Mouse (Mus musculus) left cerebral cortex, postnatal 25 days (tissue): ENCODE measurements at regions not wholly inside any gene's neighbourhood (a gene's known extent, or its start where the extent isn't known, plus 50 kb on each side); places are given as distances from the start of the nearest gene placed in this dataset.

Experiments
- DNase-seq, 2 experiments: peaks; one replicate each; pipeline ENCODE4 v3.0.0; 2022; ENCODE audit warnings: low spot score in 2 of 2, mixed read lengths in 1 of 2
- intact Hi-C: fragments of 180-260 bp; cut with DNase I; formaldehyde crosslinking; loops from one replicate; pipeline ENCODE4 v1.15.1; 2025

DNA sequence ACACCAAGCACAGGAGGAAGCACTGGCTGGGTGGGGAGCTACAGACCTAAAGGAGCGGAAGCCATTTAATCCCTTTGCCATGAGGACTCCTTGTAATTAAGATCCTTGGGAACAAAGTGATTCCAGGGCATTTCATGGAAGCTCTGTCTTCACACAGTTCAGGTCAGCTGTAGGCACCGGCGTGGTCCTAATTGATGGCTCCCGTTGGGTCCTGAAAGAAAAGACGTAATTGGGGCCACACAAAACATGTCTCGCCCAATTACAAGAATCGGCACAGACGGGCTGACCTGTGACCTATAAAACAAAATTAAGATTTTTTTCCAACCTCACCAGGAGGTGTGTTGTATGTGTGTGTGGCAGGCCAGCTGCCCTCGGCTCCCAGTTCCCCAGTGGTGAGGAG lies 232.3 kb upstream of the Dio3 start:
- no peak for DNase-seq
- intact Hi-C loops = loop anchor here (10.0 kb wide), 1 partner anchor 602 kb away; no protein-coding TSS in a partner anchor

DNA sequence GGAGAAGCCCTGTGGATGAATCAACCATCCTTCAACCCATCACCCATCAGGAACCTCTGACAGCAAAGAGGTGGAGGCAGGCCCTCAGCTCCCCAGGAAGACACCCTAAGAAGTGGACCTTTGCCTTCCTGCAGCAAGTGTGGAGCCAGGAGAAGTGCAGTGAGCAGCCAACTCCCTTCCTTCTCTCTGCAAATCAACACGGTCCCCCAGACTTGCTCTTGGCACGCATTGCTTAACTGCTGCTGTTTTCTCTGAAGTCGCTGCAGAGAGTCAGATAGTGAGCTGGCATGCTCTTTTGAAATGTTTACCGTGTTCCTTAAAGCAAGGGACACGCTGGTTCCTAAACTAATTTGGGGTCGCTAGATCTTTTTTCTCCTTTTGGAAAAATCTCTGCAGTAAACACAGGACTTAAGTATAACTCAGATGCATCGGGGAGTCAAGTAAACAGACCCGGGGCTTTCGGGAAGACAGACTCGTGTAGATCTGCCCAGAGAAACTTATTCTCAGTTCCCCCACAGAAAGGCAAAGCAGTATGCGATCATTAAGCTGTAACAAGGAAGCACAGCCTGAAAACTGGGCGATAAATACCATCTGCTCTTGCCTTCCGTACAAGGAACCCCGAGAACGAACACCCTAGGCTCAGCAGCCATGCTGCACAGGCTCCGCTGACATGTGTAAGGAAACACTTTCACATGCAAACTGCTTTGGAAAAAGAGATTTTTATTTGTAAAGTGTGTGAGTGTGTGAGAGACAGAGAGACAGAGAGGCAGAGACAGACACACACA lies 231.2 kb upstream of the Dio3 start:
- DNase-seq = peak; percentile 31 to 53

DNA sequence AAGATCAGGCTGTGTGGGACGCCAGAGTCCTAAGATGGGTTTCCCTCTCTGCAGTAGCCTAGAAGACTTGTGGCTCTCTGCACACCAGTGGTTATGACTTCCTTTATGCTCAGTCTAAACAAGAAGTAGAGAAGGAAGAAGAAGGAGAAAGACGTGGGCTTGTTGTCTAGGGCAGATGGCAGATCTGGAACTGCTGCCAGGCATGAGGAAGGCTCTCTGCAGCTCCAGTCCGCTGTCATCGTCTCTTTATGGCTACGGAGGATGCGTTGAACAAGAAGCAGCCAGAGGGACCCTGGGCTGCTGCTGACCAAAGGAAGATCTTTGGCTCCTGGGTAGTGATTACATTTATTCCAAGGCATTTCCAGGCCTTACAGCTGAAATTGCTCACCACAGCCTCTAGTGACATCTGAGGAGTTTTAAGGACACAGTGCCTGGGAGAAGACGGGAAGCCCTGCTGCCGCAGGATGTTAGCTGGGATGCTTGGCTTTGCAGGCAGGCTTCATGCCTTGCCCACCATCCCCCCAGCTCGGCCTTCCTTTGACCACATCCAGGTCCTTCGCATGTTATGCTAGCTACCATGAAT lies 229.6 kb upstream of the Dio3 start:
- intact Hi-C loops = loop anchor here (10.0 kb wide), 1 partner anchor 604 kb away; no protein-coding TSS in a partner anchor

More for the DNA sequence above, 231.2 kb upstream of the Dio3 start:
- intact Hi-C loops = loop anchor here (10.0 kb wide), 1 partner anchor 603 kb away; no protein-coding TSS in a partner anchor

DNA sequence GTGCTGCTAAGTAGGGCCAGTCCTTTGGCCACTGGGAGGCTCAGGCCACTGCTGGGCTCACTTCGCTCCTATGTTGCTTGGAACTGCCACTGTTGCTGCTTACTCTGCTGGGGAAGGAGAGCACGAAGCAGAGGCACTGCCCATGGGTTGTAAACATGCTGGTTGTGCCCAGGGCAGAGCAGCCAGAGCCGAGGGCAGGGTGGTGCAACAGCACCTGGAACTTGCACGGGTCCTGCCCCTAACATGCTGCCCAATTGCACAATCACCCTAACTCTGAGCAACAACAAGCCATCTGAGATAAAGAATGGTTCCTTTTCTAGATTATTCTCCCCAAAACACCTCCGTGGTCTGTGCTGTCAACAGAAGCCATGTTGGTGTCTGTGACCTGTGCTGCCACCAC lies 219.5 kb upstream of the Dio3 start:
- DNase-seq = no peak

More for the DNA sequence above, 229.6 kb upstream of the Dio3 start:
- DNase-seq = peak; percentile 42 to 80

DNA sequence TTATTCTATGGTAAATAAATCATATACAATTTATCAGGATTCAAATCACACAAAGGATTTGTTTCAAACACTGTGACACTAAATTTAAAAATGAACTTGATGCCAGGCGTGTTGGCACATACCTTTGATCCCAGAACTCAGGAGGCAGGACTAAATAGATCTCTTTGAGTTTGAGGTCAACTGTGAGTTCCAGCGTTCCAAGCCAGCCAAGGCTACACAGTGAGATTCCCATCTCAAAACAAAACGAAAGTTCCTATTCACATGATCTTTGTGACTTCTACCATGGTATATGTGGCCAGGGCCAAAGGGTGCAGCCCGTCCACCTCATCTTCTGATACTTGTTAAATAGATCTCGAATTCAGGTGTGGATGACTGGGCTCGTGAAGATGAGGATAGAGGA lies 216.9 kb upstream of the Dio3 start:
- no peak for DNase-seq
- intact Hi-C loops = no loop called here

More for the DNA sequence above, 219.5 kb upstream of the Dio3 start:
- intact Hi-C loops = no loop called here

DNA sequence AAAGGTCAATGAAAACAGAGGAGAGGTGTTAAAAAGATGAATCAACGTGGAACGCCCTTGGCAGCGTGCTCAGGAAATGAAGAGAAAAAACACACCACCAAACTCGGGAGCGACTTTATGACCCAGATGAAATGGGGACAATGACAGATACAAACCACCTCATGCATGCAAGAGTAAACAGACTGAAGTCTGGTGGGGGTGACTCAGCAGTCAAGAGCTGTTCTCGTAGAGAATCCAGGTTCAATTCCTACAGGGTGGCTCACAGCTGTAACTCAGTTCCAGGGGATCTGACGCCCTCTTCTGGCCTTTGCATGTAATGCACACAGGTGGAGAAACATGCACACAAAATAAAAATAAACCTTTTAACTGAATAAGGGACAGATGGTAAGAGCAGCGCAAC lies 215.9 kb upstream of the Dio3 start:
- intact Hi-C loops = no loop called here
- no peak for DNase-seq

DNA sequence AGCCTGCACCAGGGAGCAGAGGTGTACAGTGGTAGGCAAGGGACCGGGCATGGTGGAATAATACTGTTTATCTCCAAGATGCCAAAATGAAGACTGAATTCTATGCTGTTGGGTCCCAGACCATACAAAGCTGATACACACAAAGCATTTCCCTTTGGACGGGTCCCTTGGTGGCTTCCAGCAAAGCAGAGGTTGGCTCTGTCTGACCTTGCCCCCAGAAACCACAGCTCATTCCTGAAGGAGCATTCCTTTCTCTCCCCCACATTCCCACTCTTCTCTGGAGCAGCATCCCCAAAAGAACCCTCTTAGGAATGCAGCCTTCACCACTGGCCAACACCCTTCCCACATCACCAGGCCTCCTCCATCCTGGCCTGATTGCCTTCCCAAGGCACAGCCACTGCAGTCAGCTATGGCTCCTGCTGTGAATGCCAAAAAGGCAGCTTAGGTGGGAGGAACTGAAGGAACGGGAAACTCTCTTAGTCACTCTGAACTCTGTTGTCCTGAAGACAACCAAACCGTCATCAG lies 212.4 kb upstream of the Dio3 start:
- intact Hi-C loops = no loop called here
- no peak for DNase-seq

DNA sequence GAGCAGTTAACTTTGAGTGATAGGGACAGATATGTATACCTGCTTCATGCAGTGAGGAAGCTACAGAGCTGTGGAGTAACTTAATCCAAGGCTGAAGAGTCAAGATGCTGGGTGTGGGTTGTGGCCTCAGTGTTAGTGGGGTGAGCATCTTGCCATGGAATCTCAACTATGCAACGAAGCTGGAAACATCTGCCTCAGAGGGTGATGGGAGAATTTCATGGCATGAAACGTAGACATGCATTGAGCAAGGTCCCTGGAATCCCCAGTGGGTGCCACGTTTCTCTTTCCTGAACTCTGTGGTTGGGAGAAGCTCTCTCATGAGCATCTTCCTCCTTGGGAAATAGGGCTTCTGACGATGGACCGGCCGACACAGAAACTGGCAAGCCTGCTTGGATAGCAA lies 208.4 kb upstream of the Dio3 start:
- intact Hi-C loops = no loop called here
- no peak for DNase-seq

DNA sequence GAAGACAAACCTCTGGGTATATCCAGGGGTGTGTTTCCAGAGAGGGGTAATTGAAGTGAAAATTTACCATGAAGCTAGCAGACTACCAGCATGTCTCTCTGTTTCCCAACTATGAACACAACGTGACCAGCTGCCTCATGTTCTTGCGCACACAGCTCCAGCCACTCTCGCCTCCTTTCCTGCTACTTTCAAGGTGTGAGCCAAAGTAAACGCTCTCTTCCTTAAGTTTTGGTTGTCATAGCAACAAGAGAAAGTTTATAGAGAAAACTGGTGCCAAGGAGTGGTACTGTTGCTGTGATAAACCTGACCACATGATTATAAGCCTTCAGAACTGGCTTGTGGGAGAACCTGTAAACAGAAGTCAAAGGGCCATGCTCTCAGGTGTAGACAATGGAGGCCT lies 207.0 kb upstream of the Dio3 start:
- intact Hi-C loops = no loop called here
- DNase-seq = no peak

DNA sequence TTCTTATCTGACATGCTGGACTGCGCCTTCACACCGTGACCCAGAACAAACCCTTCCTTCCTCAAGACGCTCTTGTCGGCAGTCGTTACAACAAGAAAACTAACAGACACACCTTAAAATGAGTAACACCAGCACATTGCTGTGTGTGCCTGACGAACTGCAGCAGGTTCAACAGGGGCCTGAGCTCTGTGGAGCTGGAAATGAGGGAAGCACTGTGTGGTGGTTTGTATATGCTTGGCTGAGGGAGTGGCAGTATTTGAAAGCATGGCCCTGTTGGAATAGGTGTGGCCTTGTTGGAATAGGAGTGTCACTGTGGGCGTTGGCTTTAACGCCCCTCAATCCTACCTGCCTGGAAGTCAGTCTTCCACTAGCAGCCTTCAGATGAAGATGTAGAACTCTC lies 203.9 kb upstream of the Dio3 start:
- intact Hi-C loops = no loop called here
- no peak for DNase-seq

DNA sequence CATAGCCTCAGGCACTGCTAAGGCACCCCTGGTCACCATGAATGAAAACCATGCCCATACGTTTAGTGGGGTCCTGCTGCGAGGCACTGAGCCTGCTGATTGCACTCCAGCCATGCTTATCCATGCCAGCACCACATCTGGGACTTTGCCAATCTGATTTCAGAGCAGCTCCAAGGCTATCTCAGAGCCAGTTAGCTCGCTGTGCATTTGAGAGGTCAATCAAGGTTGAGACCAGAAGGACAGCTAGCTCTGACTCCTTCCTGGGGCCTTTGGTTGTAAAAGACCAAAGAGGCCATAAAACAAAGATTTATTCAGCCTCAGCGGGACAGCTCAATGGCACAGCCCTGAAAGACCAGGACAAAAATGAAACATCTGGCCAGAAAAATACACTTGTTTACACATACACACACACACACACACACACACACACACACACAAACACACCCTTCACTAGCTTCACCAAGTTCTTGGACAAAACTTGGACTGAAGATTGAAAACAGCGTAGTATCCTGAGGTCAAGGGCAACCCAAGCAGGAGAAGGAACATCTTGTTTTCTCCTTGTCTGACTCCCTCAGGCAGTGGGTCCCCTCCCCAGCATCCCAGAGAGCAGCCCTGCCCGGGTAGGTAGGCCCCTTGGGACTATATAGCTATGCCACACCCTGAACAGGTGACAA lies 201.5 kb upstream of the Dio3 start:
- intact Hi-C loops = no loop called here
- no peak for DNase-seq

DNA sequence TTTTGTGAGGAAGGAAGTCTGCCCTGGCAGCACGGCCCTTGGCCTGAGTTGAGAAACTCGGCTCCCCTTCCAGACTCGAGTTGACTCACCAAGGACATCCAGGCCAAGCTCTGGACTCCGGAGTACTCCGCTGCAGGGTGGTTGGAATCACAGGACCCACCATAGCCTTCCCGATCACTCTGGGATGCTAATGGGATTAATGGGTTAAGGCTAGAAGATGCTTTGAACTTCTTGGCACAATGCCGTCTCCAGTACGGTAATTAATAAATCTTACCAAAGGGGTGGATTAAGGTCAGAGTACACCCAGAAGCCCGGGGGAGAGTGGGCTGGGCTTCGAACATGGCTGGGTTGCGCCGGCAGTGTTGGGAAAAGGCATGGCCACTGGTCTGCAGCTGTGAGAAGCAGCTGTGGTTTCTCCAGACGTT lies 200.8 kb upstream of the Dio3 start:
- no peak for DNase-seq
- intact Hi-C loops = no loop called here

DNA sequence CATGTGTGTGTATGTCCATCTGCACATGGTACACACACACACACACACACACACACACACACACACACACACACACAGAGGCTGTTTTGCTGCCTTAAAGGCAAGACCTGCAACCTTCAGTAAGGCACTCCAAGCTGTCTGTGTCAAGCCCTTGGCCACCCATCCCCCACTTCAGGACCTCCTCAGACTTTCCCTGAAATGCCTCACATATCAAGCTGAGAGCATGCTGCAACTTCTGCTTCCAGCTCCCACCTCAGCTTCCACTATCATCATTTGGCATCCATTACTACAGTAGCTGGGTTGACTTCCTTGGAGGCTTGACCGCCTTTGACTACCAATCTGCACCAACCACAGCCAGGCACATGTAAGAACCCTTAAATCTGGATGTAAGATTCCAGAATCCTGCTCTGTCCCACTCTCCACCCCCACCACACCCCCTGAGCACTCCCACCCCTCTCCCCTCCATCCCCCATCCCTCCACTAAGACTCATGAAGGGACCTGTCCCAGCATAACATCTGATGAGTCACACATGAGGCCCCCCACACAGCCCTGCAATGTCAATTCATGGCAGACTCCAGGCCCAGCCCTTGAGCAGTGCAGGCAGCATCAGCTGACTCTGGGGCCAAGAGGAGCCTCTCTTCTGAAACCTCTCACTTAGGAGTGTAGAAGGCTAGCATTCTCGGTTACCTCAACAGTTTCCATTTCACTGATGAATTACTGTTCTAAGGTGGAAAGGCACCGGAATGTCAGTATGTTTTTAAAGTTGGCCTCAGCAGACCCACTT lies 196.8 kb upstream of the Dio3 start:
- DNase-seq = no peak
- intact Hi-C loops = no loop called here

DNA sequence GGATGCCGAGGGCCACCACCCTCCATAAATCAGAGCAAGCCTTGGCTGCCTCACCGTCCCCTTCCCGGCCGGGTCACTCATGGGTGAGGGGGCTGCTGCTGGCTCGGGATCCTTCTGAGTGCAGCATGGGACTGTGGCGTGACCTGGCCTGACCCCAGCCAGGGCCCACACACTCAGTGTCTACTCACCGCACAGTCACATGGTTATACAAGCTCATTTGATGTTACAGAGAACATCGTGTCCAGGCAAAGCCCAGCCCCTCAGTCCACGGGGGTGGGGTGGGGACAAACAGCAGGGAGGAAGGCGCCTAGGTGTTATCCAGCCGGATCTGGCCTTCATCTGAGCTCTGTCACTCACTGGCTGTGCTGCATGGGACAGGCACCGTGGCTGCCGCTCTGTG lies 195.9 kb upstream of the Dio3 start:
- DNase-seq = no peak
- intact Hi-C loops = no loop called here

DNA sequence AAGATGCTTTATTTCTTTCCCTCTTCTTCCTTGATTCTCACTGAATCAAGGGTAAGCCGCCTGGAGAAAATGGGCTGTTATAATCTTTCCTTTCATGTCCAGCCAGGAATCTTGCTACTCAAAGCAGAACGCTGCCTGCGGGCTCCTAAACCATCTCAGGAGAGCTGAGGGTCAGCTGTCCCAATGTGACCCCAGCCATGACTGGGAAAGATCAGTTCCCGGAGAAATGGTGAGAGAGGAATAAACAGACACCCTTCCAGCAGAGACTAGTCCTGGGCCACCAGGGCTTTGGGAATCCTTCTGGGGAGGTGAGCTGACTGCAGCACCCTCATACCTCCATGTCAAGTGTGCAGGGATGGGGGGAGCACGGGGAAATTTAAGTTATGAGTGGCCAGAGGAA lies 195.4 kb upstream of the Dio3 start:
- intact Hi-C loops = no loop called here
- DNase-seq = no peak

DNA sequence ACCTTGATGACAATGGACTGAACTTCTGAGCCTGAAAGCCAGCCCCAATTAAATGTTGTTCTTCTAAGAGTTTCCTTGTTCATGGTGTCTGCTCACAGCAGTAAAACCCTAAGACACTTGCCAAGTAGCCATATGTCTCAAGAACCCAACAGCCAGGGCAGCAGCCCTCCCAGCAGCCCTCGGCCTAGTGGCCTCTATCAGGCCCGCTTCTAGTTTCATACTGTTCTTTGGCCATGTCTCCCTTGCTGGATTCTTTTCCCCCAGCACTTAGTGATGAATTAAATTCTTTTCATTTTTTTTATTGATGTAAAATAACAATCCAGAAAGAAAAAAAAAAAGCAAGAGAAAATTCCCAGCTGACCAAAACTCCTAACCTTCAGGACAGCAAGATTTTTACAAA lies 191.9 kb upstream of the Dio3 start:
- intact Hi-C loops = no loop called here
- no peak for DNase-seq

DNA sequence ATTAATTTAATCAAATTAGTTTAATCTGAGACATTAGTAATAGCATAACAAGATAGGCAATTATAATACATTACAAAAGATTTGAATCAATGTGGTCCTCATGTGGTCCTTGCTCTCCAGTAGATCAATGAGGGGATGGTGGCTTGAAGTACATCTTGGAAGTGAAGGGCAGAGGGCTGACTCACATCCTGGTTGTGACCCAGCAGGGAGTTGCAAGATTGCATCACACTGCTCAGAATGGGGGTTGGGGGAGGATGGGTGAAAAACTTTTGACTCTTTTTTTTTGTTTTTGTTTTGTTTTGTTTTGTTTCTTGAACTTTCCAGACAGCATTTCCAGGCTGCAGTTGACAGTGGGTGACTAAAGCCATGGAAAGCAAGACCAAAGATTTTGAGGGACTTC lies 191.1 kb upstream of the Dio3 start:
- no peak for DNase-seq
- intact Hi-C loops = no loop called here

DNA sequence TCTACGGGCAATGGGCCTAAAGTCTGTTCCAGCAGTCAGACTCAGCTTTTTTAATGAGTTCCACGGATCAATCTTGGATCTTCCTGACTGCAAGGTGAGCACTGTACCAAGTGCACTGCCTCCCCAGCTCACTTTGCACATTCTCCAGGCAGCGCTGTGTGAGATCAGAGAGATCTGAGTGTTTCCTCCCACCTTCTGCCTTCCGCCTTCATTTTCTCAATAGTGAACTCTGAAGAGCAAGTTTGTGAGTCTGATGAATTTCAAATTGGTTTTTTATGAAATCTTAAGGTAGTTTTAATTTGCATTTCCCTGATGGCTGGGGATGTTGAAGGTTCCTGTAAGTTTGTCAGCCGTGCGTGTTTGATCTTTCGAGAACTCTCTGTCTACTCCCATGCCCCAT lies 176.7 kb upstream of the Dio3 start:
- peak in 1 of 2 experiments; percentile 13 for DNase-seq
- intact Hi-C loops = no loop called here

DNA sequence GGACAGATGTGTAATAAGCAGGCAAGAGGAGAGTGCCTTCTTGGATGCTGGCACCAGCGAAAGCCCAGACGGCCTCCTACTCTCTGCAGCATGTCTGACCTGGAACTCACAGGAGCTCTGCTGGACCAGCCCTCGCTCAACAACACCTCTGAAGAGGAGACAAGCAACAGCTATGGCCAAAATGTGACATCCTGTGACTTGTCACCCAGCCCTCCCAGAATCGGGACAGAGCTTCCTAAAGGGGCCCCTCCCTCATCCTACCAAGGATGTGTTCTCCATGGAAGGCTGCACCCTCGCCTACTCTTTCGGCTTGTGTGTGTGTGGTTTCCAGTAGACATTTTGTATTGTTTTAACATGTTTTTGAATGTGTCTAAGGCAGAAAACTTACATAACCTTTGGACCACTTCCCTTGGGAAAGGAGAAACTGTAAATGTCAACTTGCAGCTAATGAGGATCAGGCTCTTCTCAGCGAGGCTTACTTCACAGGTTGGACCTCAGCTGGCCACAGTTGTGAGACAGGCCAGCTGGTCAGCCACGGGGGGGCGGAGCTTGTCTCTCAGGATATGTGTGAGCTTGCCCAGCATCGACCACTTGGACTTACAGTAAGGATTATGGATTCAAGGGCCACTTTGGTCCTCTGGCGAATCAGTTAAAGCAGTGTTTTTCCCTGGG lies 166.7 kb upstream of the Dio3 start:
- no peak for DNase-seq
- intact Hi-C loops = no loop called here
